Mouse (Mus musculus) ES-Bruce4 (cell line): ENCODE data around the gene Stim2. TPM values are rescaled to one million over a fixed set of nuclear protein-coding genes. Genes with fewer than 3 reads are reported as not detected.

Experiments
- H3K27ac ChIP-seq: 2 replicates; pipeline ENCODE4 v1.5.1; 2012; ENCODE audit warnings: low read length, inconsistent platforms; ENCODE audit not compliant: insufficient read depth
- H3K27me3 ChIP-seq: 2 replicates; pipeline ENCODE4 v1.6.1; 2012; ENCODE audit warnings: mild to moderate bottlenecking, low read length, inconsistent platforms; ENCODE audit not compliant: control insufficient read depth, poor library complexity, insufficient read depth, severe bottlenecking
- H3K36me3 ChIP-seq: 2 replicates; pipeline ENCODE4 v1.6.1; 2012; ENCODE audit warnings: inconsistent platforms, mild to moderate bottlenecking, low read length, moderate library complexity; ENCODE audit not compliant: control insufficient read depth, poor library complexity, insufficient read depth, severe bottlenecking
- H3K4me1 ChIP-seq: one replicate; pipeline ENCODE4 v1.8.1; 2011; ENCODE audit warnings: low read length; ENCODE audit not compliant: control insufficient read depth, insufficient read depth
- H3K4me3 ChIP-seq: 2 replicates; pipeline ENCODE4 v1.5.1; 2011; ENCODE audit warnings: low read depth, mild to moderate bottlenecking, low read length
- H3K9ac ChIP-seq: 2 replicates; pipeline ENCODE4 v1.6.1; 2012; ENCODE audit warnings: low read depth, mild to moderate bottlenecking, inconsistent platforms; ENCODE audit not compliant: poor library complexity, severe bottlenecking
- H3K9me3 ChIP-seq: replicated peaks from 2 replicates; pipeline ENCODE4 v1.6.1; 2012; ENCODE audit warnings: mild to moderate bottlenecking, low read length, inconsistent platforms; ENCODE audit not compliant: control insufficient read depth, poor library complexity, insufficient read depth, severe bottlenecking
- CTCF ChIP-seq: IDR thresholded peaks from one replicate; pipeline ENCODE4 v1.8.1; 2011; ENCODE audit warnings: low read depth, low read length
- EP300 ChIP-seq: IDR thresholded peaks from 2 replicates; pipeline ENCODE4 v1.6.1; 2011; ENCODE audit warnings: low read depth, low read length; ENCODE audit not compliant: insufficient read depth
- POLR2A ChIP-seq: IDR thresholded peaks from one replicate; pipeline ENCODE4 v1.8.1; 2011; ENCODE audit warnings: low read length; ENCODE audit not compliant: insufficient read depth
- polyA plus RNA-seq: library from polyadenylated mRNA; stranded (reverse); fragments of >200 nt; gene quantifications from 2 replicates; pipeline ENCODE4 v1.2.4, GENCODE M21; 2011; ENCODE audit warnings: low read depth; ENCODE audit not compliant: missing spikeins, insufficient read depth, insufficient read length

Gene Stim2
- polyA plus RNA-seq, 1 experiment, result 15.2 TPM

- Histone ChIP-seq H3K36me3 (no peaks in the 10 kb centered on the region), H3K4me3 (no peak overlapping the region), H3K4me1 (no peaks in the 10 kb centered on the region), H3K9me3 (no peaks in the 10 kb centered on the region), H3K27me3 (no peaks in the 10 kb centered on the region), H3K9ac (no peak overlapping the region), H3K27ac (no peak overlapping the region)
- no peak for TF ChIP-seq CTCF
- no peak for TF ChIP-seq POLR2A
- no peak for TF ChIP-seq EP300
Observed at GRCm38 (mm10) chr5:53985632-53986031, 12.7 kb upstream of the Stim2 start.

GRCm38 (mm10) chr5:53987496-53987895 lies 10.8 kb upstream of the Stim2 start:
- Histone ChIP-seq H3K27me3 (no peaks in the 10 kb centered on the region), H3K36me3 (no peaks in the 10 kb centered on the region), H3K27ac (no peak overlapping the region), H3K4me1 (no peaks in the 10 kb centered on the region), H3K9ac (no peak overlapping the region), H3K4me3 (no peak overlapping the region), H3K9me3 (no peaks in the 10 kb centered on the region)
- no peak for TF ChIP-seq POLR2A
- TF ChIP-seq EP300, result no peak
- TF ChIP-seq CTCF, result no peak

GRCm38 (mm10) chr5:53988053-53988452 lies 10.2 kb upstream of the Stim2 start:
- TF ChIP-seq POLR2A (no peak), CTCF (no peak), EP300 (no peak)
- H3K4me1 ChIP-seq, result no peaks in the 10 kb centered on the region
- H3K36me3 ChIP-seq, result no peaks in the 10 kb centered on the region
- no peak overlapping the region for H3K4me3 ChIP-seq
- H3K9ac ChIP-seq, result no peak overlapping the region
- no peaks in the 10 kb centered on the region for H3K9me3 ChIP-seq
- H3K27me3 ChIP-seq, result no peaks in the 10 kb centered on the region
- H3K27ac ChIP-seq, result no peak overlapping the region

GRCm38 (mm10) chr5:53992616-53993015 lies 5.7 kb upstream of the Stim2 start:
- Histone ChIP-seq H3K36me3 (no peaks in the 10 kb centered on the region), H3K9me3 (no peaks in the 10 kb centered on the region), H3K27ac (no peak overlapping the region), H3K9ac (no peak overlapping the region), H3K4me1 (no peaks in the 10 kb centered on the region), H3K27me3 (no peaks in the 10 kb centered on the region), H3K4me3 (no peak overlapping the region)
- TF ChIP-seq EP300 (no peak), POLR2A (no peak), CTCF (no peak)

- Histone ChIP-seq H3K9me3 (no peaks in the 10 kb centered on the region), H3K27ac (no peak overlapping the region), H3K36me3 (no peaks in the 10 kb centered on the region), H3K4me1 (no peaks in the 10 kb centered on the region), H3K27me3 (no peaks in the 10 kb centered on the region), H3K9ac (no peak overlapping the region), H3K4me3 (no peak overlapping the region)
- TF ChIP-seq CTCF (no peak), EP300 (no peak), POLR2A (no peak)
Observed at GRCm38 (mm10) chr5:53994576-53994975, 3.7 kb upstream of the Stim2 start.

- Histone ChIP-seq H3K9ac (peak overlapping the region; percentile 54), H3K4me1 (no peaks in the 10 kb centered on the region), H3K36me3 (no peaks in the 10 kb centered on the region), H3K4me3 (peak overlapping the region; percentile 80), H3K27me3 (no peaks in the 10 kb centered on the region), H3K27ac (no peak overlapping the region), H3K9me3 (no peaks in the 10 kb centered on the region)
- no peak for TF ChIP-seq CTCF
Observed at GRCm38 (mm10) chr5:53995316-53995715, 3.0 kb upstream of the Stim2 start.
